Mouse (Mus musculus): Measurements from ENCODE around the gene Manbal. TPM values are rescaled to one million over a fixed set of nuclear protein-coding genes. Genes with fewer than 3 reads are reported as not detected.

The Manbal gene
- polyA plus RNA-seq (2015; fragmentation: Nextera tagmentation; extraction: Ambion mirVana) = 21.8 and 22.3 TPM in 2 replicates

DNA sequence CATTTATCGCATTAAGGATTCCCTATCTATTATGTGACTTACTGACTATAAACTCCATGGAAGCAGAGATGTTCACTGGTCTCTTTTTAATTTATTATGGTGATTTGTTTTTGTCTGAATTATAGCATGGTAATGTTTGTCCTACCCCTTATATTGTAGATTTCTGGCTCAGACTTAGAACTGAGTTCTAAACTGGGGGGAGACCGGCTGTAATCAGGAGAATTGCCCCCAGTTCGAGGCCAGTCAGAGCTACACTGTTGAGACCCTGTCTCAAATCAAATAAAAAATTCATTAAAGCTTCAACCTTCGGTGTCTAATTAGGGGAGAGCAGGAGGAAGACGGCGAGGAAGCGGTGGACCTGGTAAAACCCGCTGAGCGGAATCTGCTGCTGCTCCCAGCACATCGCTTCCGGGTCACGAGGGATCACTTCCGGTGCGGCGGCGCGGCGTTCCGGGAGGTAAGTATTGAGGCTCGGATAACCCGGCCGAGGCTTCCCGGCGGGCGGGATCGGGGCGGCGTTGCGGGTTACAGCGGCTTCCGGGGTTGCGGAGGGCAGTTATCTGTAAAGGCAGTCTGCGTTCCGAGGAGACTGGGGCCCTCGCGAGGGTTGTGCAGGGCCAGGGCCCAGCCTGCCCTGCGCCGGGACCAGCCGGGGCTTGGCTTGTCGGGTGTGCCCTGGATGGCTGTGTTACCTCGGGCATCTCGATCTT, at the start of gene Manbal:
Gene Manbal, plus strand, starts transcription at position 411 of the 710 bp plus-strand sequence.
- ATAC-seq (ENCODE audit: insufficient read depth) = peak; percentile 95
- Histone ChIP-seq H3K9me3 (replicated peaks) (no peaks in the 10 kb centered on the region), H3K9ac (peak within 1 kb of the TSS; percentile 82), H3K4me3 (replicated peaks) (peak within 1 kb of the TSS; percentile 75), H3K27me3 (no peaks in the 10 kb centered on the region; the same call in 1 of the 2 replicates), H3K4me1 (replicated peaks) (peaks cover 15% of the 10 kb centered on the region), H3K4me2 (peak within 1 kb of the TSS; percentile 79), H3K27ac (replicated peaks) (peak within 1 kb of the TSS; percentile 96), H3K36me3 (replicated peaks) (no peaks in the 10 kb centered on the region)
- 4% methylated on average over 42 of the region's 42 CpGs for WGBS (ENCODE audit: insufficient replicate concordance)

DNA sequence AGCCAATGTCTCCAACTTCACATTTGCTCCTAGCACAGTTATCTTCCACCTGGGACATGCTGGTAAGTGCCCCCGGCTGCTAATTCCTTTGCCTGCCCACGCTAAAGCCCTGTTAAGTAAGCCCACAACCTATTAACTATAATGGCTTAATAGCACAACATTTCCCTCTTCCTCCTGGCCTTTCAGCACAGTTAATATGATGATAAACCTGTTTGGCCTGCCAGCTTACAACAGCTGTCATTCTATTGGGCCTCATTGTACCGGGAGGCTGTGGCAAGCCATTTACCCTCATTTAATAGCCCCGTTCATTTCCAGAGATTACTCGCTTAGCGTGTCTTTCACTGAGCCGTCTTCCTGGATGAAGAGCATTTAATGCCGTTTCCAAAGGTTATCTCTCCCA, 47.3 kb upstream of the Manbal start:
- Histone ChIP-seq H3K4me3 (replicated peaks) (no peak overlapping the region), H3K4me1 (replicated peaks) (no peaks in the 10 kb centered on the region), H3K36me3 (replicated peaks) (peaks cover 95% of the 10 kb centered on the region), H3K9ac (no peak overlapping the region), H3K27ac (replicated peaks) (no peak overlapping the region), H3K9me3 (replicated peaks) (no peaks in the 10 kb centered on the region), H3K4me2 (no peak overlapping the region), H3K27me3 (no peaks in the 10 kb centered on the region)
- ATAC-seq (ENCODE audit: insufficient read depth) = no peak
- 87% methylated on average over 8 of the region's 8 CpGs for WGBS (ENCODE audit: insufficient replicate concordance)

DNA sequence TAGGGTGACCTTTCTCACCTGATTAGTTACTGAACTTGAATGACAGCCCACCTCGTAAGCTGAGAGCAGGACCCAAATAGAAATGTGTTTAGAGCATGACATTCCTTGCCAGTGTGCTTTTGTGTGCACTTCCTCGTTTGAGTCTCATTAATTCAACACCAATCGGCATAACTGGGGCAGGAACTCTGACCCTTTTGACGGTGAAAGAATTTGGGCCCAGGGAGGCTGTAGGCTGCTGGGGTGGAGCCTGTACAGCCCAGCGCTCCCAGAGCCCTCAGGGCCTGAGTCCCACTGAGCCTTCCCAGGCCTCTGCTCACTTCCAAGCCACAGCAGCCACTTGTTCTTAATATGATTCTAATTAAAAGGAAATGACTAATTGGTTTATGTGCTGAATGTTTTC, 46.5 kb upstream of the Manbal start:
- ATAC-seq (ENCODE audit: insufficient read depth) = no peak
- Histone ChIP-seq H3K4me3 (replicated peaks) (no peak overlapping the region), H3K9me3 (replicated peaks) (no peaks in the 10 kb centered on the region), H3K9ac (no peak overlapping the region), H3K27ac (replicated peaks) (no peak overlapping the region), H3K27me3 (no peaks in the 10 kb centered on the region), H3K36me3 (replicated peaks) (peaks cover 95% of the 10 kb centered on the region), H3K4me2 (no peak overlapping the region), H3K4me1 (replicated peaks) (no peaks in the 10 kb centered on the region)
- WGBS (ENCODE audit: insufficient replicate concordance) = 72% methylated on average over 5 of the region's 5 CpGs

DNA sequence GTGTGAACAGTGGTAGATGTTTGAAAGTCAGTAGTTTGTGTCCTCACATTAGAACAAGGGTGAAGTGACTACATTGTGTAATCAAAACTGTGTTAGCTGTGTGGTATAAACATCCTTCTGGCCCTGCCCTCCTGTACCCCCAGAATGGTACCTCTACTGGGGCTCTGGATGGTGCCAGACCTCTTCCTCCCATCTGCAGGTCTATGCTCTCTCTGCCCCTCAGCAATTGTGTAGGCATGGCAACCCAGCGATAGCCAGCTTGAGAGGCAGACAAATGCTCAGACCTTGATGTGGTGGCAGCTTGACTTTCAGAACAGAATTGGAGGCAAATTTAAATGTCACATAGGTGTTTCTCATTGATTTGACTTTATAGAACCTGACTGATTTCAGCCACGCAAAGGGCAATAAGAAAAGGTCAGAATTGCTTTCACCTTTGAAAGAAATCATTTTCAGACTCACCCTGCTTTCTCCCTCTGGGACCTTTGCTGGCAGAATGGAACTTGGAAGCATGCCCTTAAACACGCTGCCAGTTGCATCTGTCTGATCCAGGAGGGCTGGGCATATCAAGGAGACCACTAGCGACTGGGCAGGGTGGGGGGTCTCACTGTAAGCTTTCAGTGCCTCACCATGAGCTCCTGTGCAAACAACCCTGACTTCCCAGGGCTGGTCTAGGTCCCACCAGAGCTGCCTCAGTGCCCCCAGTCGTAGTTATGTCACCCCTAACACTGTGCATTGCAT, 45.2 kb upstream of the Manbal start:
- no peak overlapping the region for H3K4me2 ChIP-seq
- WGBS (ENCODE audit: insufficient replicate concordance) = 85% methylated on average over 5 of the region's 5 CpGs
- no peak overlapping the region for H3K4me3 ChIP-seq (replicated peaks)
- H3K27me3 ChIP-seq = no peaks in the 10 kb centered on the region
- no peaks in the 10 kb centered on the region for H3K9me3 ChIP-seq (replicated peaks)
- no peaks in the 10 kb centered on the region for H3K4me1 ChIP-seq (replicated peaks)
- H3K36me3 ChIP-seq (replicated peaks) = peaks cover 96% of the 10 kb centered on the region
- no peak overlapping the region for H3K9ac ChIP-seq
- no peak overlapping the region for H3K27ac ChIP-seq (replicated peaks)
- no peak for ATAC-seq (ENCODE audit: insufficient read depth)

DNA sequence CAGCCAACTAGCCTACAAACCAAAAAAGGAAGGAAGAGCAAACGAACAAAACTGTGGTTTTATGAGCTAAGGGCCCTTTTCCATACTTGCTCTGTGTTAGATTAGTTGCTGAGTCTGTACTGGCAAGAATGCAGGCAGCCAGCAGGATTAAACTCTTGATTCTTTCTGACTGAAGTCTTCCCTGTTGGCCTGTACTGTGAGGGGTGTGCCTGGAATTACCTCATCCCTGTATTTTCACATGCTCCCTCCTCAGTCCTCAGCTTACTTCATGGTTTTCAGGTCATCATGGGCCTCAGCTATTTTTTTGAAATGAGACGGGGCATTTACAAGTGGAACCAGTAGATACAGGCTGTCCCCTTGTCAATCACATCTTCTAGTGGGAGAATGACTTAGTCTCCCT, 42.2 kb upstream of the Manbal start:
- H3K4me1 ChIP-seq (replicated peaks) = no peaks in the 10 kb centered on the region
- H3K27ac ChIP-seq (replicated peaks) = no peak overlapping the region
- H3K9ac ChIP-seq = no peak overlapping the region
- ATAC-seq (ENCODE audit: insufficient read depth) = no peak
- 44% methylated on average over 2 of the region's 2 CpGs for WGBS (ENCODE audit: insufficient replicate concordance)
- H3K27me3 ChIP-seq = no peaks in the 10 kb centered on the region
- H3K4me2 ChIP-seq = no peak overlapping the region
- H3K36me3 ChIP-seq (replicated peaks) = peaks cover 74% of the 10 kb centered on the region
- no peak overlapping the region for H3K4me3 ChIP-seq (replicated peaks)
- H3K9me3 ChIP-seq (replicated peaks) = no peaks in the 10 kb centered on the region

DNA sequence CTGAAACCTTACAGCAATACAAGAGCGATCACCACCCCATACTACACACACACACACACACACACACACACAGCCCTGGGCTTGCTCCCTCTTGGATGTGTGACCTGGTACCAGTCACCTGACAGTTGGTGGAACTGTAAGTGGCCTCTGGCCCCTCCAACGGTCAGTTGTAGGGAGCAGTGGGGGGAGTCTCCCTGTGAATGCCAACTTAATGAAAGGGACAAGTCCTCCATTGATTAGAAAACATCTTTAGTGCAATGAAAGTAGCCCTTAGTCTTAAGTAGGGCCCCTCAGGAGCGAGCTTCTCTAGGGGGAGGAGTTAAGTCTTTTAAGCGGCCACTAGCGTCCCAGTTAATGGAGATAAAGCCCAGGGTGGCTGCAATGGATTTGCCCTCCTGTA, 39.3 kb upstream of the Manbal start:
- no peak overlapping the region for H3K27ac ChIP-seq (replicated peaks)
- WGBS (ENCODE audit: insufficient replicate concordance) = 51% methylated on average over 5 of the region's 5 CpGs
- no peaks in the 10 kb centered on the region for H3K9me3 ChIP-seq (replicated peaks)
- no peak overlapping the region for H3K9ac ChIP-seq
- no peak overlapping the region for H3K4me3 ChIP-seq (replicated peaks)
- H3K4me2 ChIP-seq = no peak overlapping the region
- H3K27me3 ChIP-seq = no peaks in the 10 kb centered on the region
- H3K4me1 ChIP-seq (replicated peaks) = no peaks in the 10 kb centered on the region
- H3K36me3 ChIP-seq (replicated peaks) = peaks cover 45% of the 10 kb centered on the region
- no peak for ATAC-seq (ENCODE audit: insufficient read depth)

DNA sequence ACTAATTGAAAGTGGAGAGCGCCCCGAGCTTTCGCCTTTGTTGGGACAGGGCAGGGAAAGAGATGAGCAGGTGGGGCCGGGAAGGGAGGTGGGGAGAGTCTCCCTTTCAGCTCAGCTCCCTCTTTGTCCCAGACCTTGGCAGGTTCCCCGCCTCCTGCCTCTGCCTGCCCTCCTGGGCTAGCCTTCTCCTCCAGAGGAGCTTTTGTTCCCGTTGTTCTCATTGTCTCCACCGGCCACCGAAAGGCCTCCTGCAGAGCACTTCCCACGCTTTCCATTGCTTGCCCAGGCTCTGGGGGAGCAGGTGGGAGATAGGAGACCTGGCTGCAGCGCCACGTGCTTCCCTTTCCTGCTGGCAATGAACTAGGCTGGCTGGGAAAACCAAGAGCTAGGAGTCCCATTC, 38.8 kb upstream of the Manbal start:
- H3K4me2 ChIP-seq = no peak overlapping the region
- no peak overlapping the region for H3K27ac ChIP-seq (replicated peaks)
- no peaks in the 10 kb centered on the region for H3K27me3 ChIP-seq
- H3K36me3 ChIP-seq (replicated peaks) = peaks cover 41% of the 10 kb centered on the region
- H3K4me3 ChIP-seq (replicated peaks) = no peak overlapping the region
- H3K9ac ChIP-seq = no peak overlapping the region
- H3K4me1 ChIP-seq (replicated peaks) = no peaks in the 10 kb centered on the region
- H3K9me3 ChIP-seq (replicated peaks) = no peaks in the 10 kb centered on the region
- no peak for ATAC-seq (ENCODE audit: insufficient read depth)
- 70% methylated on average over 11 of the region's 11 CpGs for whole genome bisulfite sequencing (ENCODE audit: insufficient replicate concordance)

DNA sequence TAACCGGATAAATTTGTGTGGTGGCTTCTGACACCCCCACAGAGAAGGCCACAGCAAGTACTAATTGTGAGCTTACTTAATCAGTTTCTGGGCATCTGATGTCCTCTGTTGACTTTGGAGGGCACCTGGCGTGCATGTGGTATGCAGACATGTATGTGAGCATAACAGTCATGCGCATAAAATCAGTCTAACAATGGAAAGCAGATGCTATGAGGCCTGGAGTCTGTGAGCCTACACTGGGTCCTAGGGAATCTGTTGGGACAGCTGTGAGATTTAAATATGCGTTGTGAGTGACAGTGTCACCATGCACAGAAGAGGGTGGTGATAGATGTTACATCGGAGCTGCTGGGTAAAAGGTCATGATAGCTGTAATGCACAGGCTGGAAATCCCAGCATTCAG, 35.3 kb upstream of the Manbal start:
- Histone ChIP-seq H3K4me2 (no peak overlapping the region), H3K27me3 (no peaks in the 10 kb centered on the region), H3K4me1 (replicated peaks) (no peaks in the 10 kb centered on the region), H3K9ac (no peak overlapping the region), H3K4me3 (replicated peaks) (no peak overlapping the region), H3K36me3 (replicated peaks) (peaks cover 6% of the 10 kb centered on the region), H3K27ac (replicated peaks) (no peak overlapping the region), H3K9me3 (replicated peaks) (no peaks in the 10 kb centered on the region)
- WGBS (ENCODE audit: insufficient replicate concordance) = 70% methylated on average over 5 of the region's 5 CpGs
- ATAC-seq (ENCODE audit: insufficient read depth) = no peak

DNA sequence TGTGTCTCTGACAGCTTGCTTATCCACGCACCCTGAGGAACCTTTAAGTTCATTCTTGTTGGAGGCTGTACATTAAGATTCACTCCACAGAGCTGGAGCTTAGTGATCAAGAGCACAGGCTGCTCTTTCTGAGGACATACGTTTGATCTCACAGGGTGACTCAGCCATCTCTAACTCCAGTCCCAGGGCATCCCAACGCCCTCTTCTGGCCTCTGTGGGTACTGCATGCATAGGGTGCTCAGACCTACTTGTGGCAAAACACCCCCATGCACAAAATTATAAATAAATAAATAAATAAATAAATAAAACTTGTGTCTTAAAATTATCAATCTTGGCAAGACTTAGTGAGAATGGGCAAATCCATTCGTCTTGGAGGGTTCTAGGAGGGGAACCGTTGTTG, 28.7 kb upstream of the Manbal start:
- Histone ChIP-seq H3K4me2 (no peak overlapping the region), H3K27me3 (peaks cover 10% of the 10 kb centered on the region; the same call in 1 of the 2 replicates), H3K36me3 (replicated peaks) (no peaks in the 10 kb centered on the region), H3K4me3 (replicated peaks) (no peak overlapping the region), H3K4me1 (replicated peaks) (no peaks in the 10 kb centered on the region), H3K9me3 (replicated peaks) (no peaks in the 10 kb centered on the region), H3K9ac (no peak overlapping the region), H3K27ac (replicated peaks) (no peak overlapping the region)
- no peak for ATAC-seq (ENCODE audit: insufficient read depth)
- WGBS (ENCODE audit: insufficient replicate concordance) = 30% methylated on average over 5 of the region's 5 CpGs

DNA sequence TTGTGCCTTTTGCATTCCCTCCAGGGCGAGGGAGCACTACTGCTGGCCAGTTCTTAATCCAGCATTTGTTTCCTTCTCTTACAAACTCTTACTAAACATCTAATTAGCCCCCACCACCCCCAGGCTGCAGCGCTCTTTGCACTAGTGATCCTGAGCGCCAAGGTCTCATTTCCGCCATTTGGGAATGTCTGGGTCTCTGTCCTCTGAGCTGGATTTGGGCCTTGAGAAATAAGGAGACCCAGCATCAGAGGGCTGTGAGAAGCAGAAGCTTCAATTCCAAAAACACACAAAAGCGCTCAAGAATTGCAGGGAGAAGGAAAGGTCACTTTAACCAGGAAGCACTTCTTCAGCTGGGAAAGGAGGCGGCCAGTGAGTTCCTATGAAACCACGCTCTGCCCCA, 27.9 kb upstream of the Manbal start:
- no peak overlapping the region for H3K4me2 ChIP-seq
- H3K36me3 ChIP-seq (replicated peaks) = no peaks in the 10 kb centered on the region
- H3K9ac ChIP-seq = no peak overlapping the region
- no peak overlapping the region for H3K27ac ChIP-seq (replicated peaks)
- H3K4me1 ChIP-seq (replicated peaks) = no peaks in the 10 kb centered on the region
- no peak overlapping the region for H3K4me3 ChIP-seq (replicated peaks)
- WGBS (ENCODE audit: insufficient replicate concordance) = 57% methylated on average over 7 of the region's 7 CpGs
- ATAC-seq (ENCODE audit: insufficient read depth) = no peak
- H3K9me3 ChIP-seq (replicated peaks) = no peaks in the 10 kb centered on the region
- H3K27me3 ChIP-seq = peaks cover 10% of the 10 kb centered on the region; the same call in 1 of the 2 replicates

DNA sequence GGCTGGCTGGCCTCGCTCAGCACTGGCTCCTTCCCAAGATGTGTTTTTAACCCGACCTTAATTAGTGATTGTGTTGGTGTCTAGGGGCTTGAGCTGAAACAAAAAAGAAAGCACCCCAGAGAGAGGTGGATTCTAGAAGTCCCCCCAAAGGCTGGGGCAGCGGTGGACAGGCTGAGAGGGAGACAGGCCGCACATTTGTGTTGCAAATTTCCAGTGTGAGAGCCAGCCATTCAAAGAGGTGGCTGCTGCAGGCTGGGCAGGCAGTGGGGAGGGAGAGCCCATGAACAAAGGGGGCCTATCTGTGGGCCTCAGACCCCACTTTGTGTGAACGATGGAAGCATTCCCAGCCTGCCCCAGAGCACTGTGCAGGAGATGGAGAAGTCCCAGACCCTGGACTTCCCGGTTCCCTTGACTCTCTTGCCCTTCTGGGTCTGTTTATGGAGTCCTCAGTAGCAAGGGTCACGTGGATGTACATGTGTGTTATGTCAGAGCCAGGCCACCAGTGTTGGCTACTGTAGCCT, 27.1 kb upstream of the Manbal start:
- Histone ChIP-seq H3K4me2 (no peak overlapping the region), H3K9me3 (replicated peaks) (no peaks in the 10 kb centered on the region), H3K4me3 (replicated peaks) (no peak overlapping the region), H3K27ac (replicated peaks) (no peak overlapping the region), H3K9ac (no peak overlapping the region), H3K36me3 (replicated peaks) (no peaks in the 10 kb centered on the region), H3K27me3 (peaks cover 10% of the 10 kb centered on the region; the same call in 1 of the 2 replicates), H3K4me1 (replicated peaks) (no peaks in the 10 kb centered on the region)
- ATAC-seq (ENCODE audit: insufficient read depth) = no peak
- 50% methylated on average over 7 of the region's 7 CpGs for WGBS (ENCODE audit: insufficient replicate concordance)
